In genomic region chrX:140599561-140600409, GRCm38 (mm10) we compare ENCODE assay signal across 8 mouse cellular contexts. TPM values are rescaled to one million over a fixed set of nuclear protein-coding genes. Genes with fewer than 3 reads are reported as not detected.
DNase-seq lines count a peak whose midpoint lies in the region; ATAC-seq and TF ChIP-seq lines count a peak whose summit lies in the region.

No protein-coding gene starts in this region.

- H3K4me2 ChIP-seq in forebrain, embryonic 14.5 days (ENCODE audit: low read length) = peak overlapping the region; percentile 67
- peak overlapping the region; percentile 58 for H3K4me2 ChIP-seq in kidney, embryonic 14.5 days (replicated peaks; ENCODE audit: low read depth, low read length)

- POLR2A ChIA-PET in Patski (lab: Charles Lee) = interaction anchor here (0.5 kb wide), 1 partner anchor 171 kb away, joined by 4 read pairs; no protein-coding TSS in a partner anchor

- H3K9ac ChIP-seq in forebrain, embryonic 14.5 days (ENCODE audit: low read length) = peak overlapping the region; percentile 41; the same call in 1 of the 2 replicates
- H3K9ac ChIP-seq in kidney, embryonic 14.5 days (ENCODE audit: low read depth, low read length) = peak overlapping the region; percentile 42

- H3K27me3 ChIP-seq in Patski = peaks cover 10% of the 10 kb centered on the region
- H3K27me3 ChIP-seq in forebrain, embryonic 14.5 days (replicated peaks; ENCODE audit: control insufficient read depth, insufficient read depth, low read length) = peaks cover 26% of the 10 kb centered on the region
- peaks cover 27% of the 10 kb centered on the region for H3K27me3 ChIP-seq in kidney, embryonic 14.5 days (ENCODE audit: control insufficient read depth, insufficient read depth, low read length)

- no peak for TF ChIP-seq CTCF in Patski (IDR thresholded peaks at IDR 0.05)

- H3K4me3 ChIP-seq in forebrain, embryonic 14.5 days (ENCODE audit: low read depth, low read length) = peak overlapping the region; percentile 43
- peak overlapping the region; percentile 45 for H3K4me3 ChIP-seq in kidney, embryonic 14.5 days (ENCODE audit: low read length)

- ATAC-seq in Patski = peak; percentile 48
- 0 out of 2 replicates have a peak, but pooled peaks have one; percentile 10 for ATAC-seq in forebrain, embryonic 14.5 days
- ATAC-seq in kidney, embryonic 14.5 days (ENCODE audit: low FRiP score, low TSS enrichment) = no peak; the same call in 1 of the 2 replicates

- in situ Hi-C loops in Patski (cut with MboI; ENCODE audit: low pct_unique_long_range_greater_than_20kb) = loop anchor here (5.0 kb wide), 1 partner anchor 107 kb away; no protein-coding TSS in a partner anchor

- H3K36me3 ChIP-seq in forebrain, embryonic 14.5 days (ENCODE audit: control insufficient read depth, insufficient read depth, low read length) = no peaks in the 10 kb centered on the region
- H3K36me3 ChIP-seq in kidney, embryonic 14.5 days (ENCODE audit: control insufficient read depth, insufficient read depth, low read length) = no peaks in the 10 kb centered on the region

- H3K9me3 ChIP-seq in forebrain, embryonic 14.5 days (replicated peaks; ENCODE audit: control insufficient read depth, low read length) = no peaks in the 10 kb centered on the region
- no peaks in the 10 kb centered on the region for H3K9me3 ChIP-seq in kidney, embryonic 14.5 days (ENCODE audit: control insufficient read depth, low read length)

- 33% methylated on average over 51 of the region's 78 CpGs for WGBS in forebrain, embryonic 14.5 days
- WGBS in kidney, embryonic 14.5 days = 27% methylated on average over 48 of the region's 78 CpGs

- CTCF ChIA-PET in Patski (lab: Charles Lee) = interaction anchor here (0.9 to 1.7 kb wide), 6 partner anchors 11 to 123 kb away, joined by 3 to 7 read pairs (median 4); no protein-coding TSS in a partner anchor

- no peak overlapping the region for H3K27ac ChIP-seq in forebrain, embryonic 14.5 days (ENCODE audit: low read depth, low read length)
- H3K27ac ChIP-seq in kidney, embryonic 14.5 days (ENCODE audit: low read depth, low read length) = no peak overlapping the region

- peak; percentile 7 for DNase-seq in embryo, embryonic 11 days
- DNase-seq in embryo, embryonic 10 days (ENCODE audit: low spot score) = no peak
- DNase-seq in Patski (ENCODE audit: low read depth, low spot score) = no peak
- no peak for DNase-seq in forebrain, embryonic 14.5 days (ENCODE audit: low spot score)
- peak; percentile 2 for DNase-seq in mesoderm, embryonic 11.5 days (ENCODE audit: low read depth, low spot score)
- DNase-seq in testis, postnatal 10 days (ENCODE audit: low spot score) = peak; percentile 66
- DNase-seq in urinary bladder, postnatal 36 days (ENCODE audit: low spot score in 2 of 2) = no peak

- H3K4me1 ChIP-seq in forebrain, embryonic 14.5 days (ENCODE audit: control insufficient read depth, insufficient read depth, low read length) = no peaks in the 10 kb centered on the region
- no peaks in the 10 kb centered on the region for H3K4me1 ChIP-seq in kidney, embryonic 14.5 days (ENCODE audit: control insufficient read depth, insufficient read depth, low read length)

RNA-seq across cellular contexts. Expression of gene Tsc22d3, which starts 0.7 kb away (rescaled TPM):
- 29.6 TPM for polyA plus RNA-seq in Patski (2021)
- 103 and 109 TPM in 2 replicates for polyA plus RNA-seq in forebrain, embryonic 14.5 days (2014; fragmentation: Nextera tagmentation; extraction: Ambion mirVana)
- polyA plus RNA-seq in kidney, embryonic 14.5 days (2014; fragmentation: Nextera tagmentation; extraction: Ambion mirVana) = 77.8 and 90.2 TPM in 2 replicates

Comparison
In these comparisons a context has a peak if more than half of its experiments do, and no peak if none do; other contexts are left out.
1. DNase-seq: peak in embryo, embryonic 11 days (single experiment), mesoderm, embryonic 11.5 days (single experiment) and testis, postnatal 10 days (single experiment); none in embryo, embryonic 10 days (single experiment), Patski (single experiment), forebrain, embryonic 14.5 days (single experiment) and urinary bladder, postnatal 36 days (0 of 2).